Mouse (Mus musculus) regulatory T cell (primary cell): Measurements from ENCODE around the gene Gan.

Source experiments
- in situ Hi-C: fragments of 300-600 bp; cut with MboI, MseI; formaldehyde crosslinking; loops from one replicate; pipeline ENCODE4 v1.15.1; 2025; ENCODE audit warnings: high pct_unique_total_duplicates

Gene Gan

GRCm38 (mm10) chr8:117158135-117158761 lies at the start of gene Gan:
Gene Gan, plus strand, starts transcription at chr8:117158135.
- in situ Hi-C loops = no loop called here

GRCm38 (mm10) chr8:117109018-117109711 lies 48.8 kb upstream of the Gan start:
- in situ Hi-C loops = no loop called here

- in situ Hi-C loops = loop anchor here (10.0 kb wide), 1 partner anchor 1455 kb away; no protein-coding TSS in a partner anchor
These were observed 48.0 kb upstream of the Gan start for GRCm38 (mm10) chr8:117109801-117110390.

- in situ Hi-C loops = loop anchor here (10.0 kb wide), 1 partner anchor 1457 kb away; no protein-coding TSS in a partner anchor
These were observed 46.3 kb upstream of the Gan start for GRCm38 (mm10) chr8:117111641-117112040.

GRCm38 (mm10) chr8:117112261-117112660 lies 45.7 kb upstream of the Gan start:
- in situ Hi-C loops = loop anchor here (10.0 kb wide), 1 partner anchor 1457 kb away; no protein-coding TSS in a partner anchor

- in situ Hi-C loops = loop anchor here (10.0 kb wide), 1 partner anchor 1460 kb away; no protein-coding TSS in a partner anchor
These were observed 42.8 kb upstream of the Gan start for GRCm38 (mm10) chr8:117115094-117115493.

GRCm38 (mm10) chr8:117115676-117116446 lies 42.1 kb upstream of the Gan start:
- in situ Hi-C loops = loop anchor here (10.0 kb wide), 1 partner anchor 1461 kb away; no protein-coding TSS in a partner anchor

GRCm38 (mm10) chr8:117116534-117116933 lies 41.4 kb upstream of the Gan start:
- in situ Hi-C loops = loop anchor here (10.0 kb wide), 1 partner anchor 1462 kb away; no protein-coding TSS in a partner anchor

GRCm38 (mm10) chr8:117118409-117118808 lies 39.5 kb upstream of the Gan start:
- in situ Hi-C loops = loop anchor here (10.0 kb wide), 1 partner anchor 1464 kb away; no protein-coding TSS in a partner anchor

- in situ Hi-C loops = no loop called here
These were observed 36.7 kb upstream of the Gan start for GRCm38 (mm10) chr8:117121277-117121676.

GRCm38 (mm10) chr8:117123850-117124633 lies 33.9 kb upstream of the Gan start:
- in situ Hi-C loops = no loop called here

- in situ Hi-C loops = no loop called here
These were observed 32.1 kb upstream of the Gan start for GRCm38 (mm10) chr8:117125854-117126253.

GRCm38 (mm10) chr8:117126411-117126810 lies 31.5 kb upstream of the Gan start:
- in situ Hi-C loops = no loop called here

GRCm38 (mm10) chr8:117127063-117127462 lies 30.9 kb upstream of the Gan start:
- in situ Hi-C loops = no loop called here

GRCm38 (mm10) chr8:117133702-117134101 lies 24.2 kb upstream of the Gan start:
- in situ Hi-C loops = no loop called here

- in situ Hi-C loops = no loop called here
These were observed 21.6 kb upstream of the Gan start for GRCm38 (mm10) chr8:117136351-117136750.

- in situ Hi-C loops = no loop called here
These were observed 21.2 kb upstream of the Gan start for GRCm38 (mm10) chr8:117136763-117137162.

GRCm38 (mm10) chr8:117137357-117137756 lies 20.6 kb upstream of the Gan start:
- in situ Hi-C loops = no loop called here

- in situ Hi-C loops = no loop called here
These were observed 9.4 kb upstream of the Gan start for GRCm38 (mm10) chr8:117148520-117148919.

GRCm38 (mm10) chr8:117156149-117156548 lies 1.8 kb upstream of the Gan start:
- in situ Hi-C loops = no loop called here
